Mouse (Mus musculus) hindbrain, embryonic 16.5 days (tissue): ENCODE measurements around the gene Tfdp2. TPM values are rescaled to one million over a fixed set of nuclear protein-coding genes. Genes with fewer than 3 reads are reported as not detected.
"Not testable (repeated sequence)": the region's sequence is repeated elsewhere in the genome, so short reads cannot be mapped to it uniquely, and the experiment has no call there.

ENCODE experiments used
- ATAC-seq: fragments of 200-750 bp; cut with Nextera tagmentation; 2 replicates; pipeline ENCODE4 v1.8.0; 2017; ENCODE audit warnings: moderate TSS enrichment, moderate library complexity
- H3K27ac ChIP-seq: fragments of 300-500 bp; sonication (generic); 2 replicates; pipeline ENCODE4 v1.5.1; 2014; ENCODE audit warnings: low read depth, mild to moderate bottlenecking, control low read depth, low read length, moderate library complexity
- H3K27me3 ChIP-seq: fragments of 300-500 bp; sonication (generic); replicated peaks from 2 replicates; pipeline ENCODE4 v1.6.1; 2014; ENCODE audit warnings: low read length; ENCODE audit not compliant: control insufficient read depth, insufficient read depth
- H3K36me3 ChIP-seq: fragments of 300-500 bp; sonication (generic); 2 replicates; pipeline ENCODE4 v1.6.1; 2014; ENCODE audit warnings: mild to moderate bottlenecking, low read length, moderate library complexity, mixed read lengths; ENCODE audit not compliant: control insufficient read depth, insufficient read depth
- H3K4me1 ChIP-seq: fragments of 300-500 bp; sonication (generic); 2 replicates; pipeline ENCODE4 v1.6.1; 2014; ENCODE audit warnings: low read depth, low read length; ENCODE audit not compliant: control insufficient read depth, insufficient read depth
- H3K4me2 ChIP-seq: fragments of 300-500 bp; sonication (generic); 2 replicates; pipeline ENCODE4 v1.6.1; 2014; ENCODE audit warnings: mild to moderate bottlenecking, low read length, control low read depth, moderate library complexity
- H3K4me3 ChIP-seq: fragments of 300-500 bp; sonication (generic); 2 replicates; pipeline ENCODE4 v1.5.1; 2014; ENCODE audit warnings: mild to moderate bottlenecking, low read length, control low read depth, moderate library complexity
- H3K9ac ChIP-seq: fragments of 300-500 bp; sonication (generic); 2 replicates; pipeline ENCODE4 v1.6.1; 2014; ENCODE audit warnings: low read depth, mild to moderate bottlenecking, control low read depth, low read length, moderate library complexity
- H3K9me3 ChIP-seq: fragments of 300-500 bp; sonication (generic); 2 replicates; pipeline ENCODE4 v1.6.1; 2014; ENCODE audit warnings: mild to moderate bottlenecking, low read length, moderate library complexity; ENCODE audit not compliant: control insufficient read depth
- WGBS: fragments of 180-500 bp; shearing (Covaris S2); extraction: QIAGEN DNeasy Blood & Tissue Kit; methylation state at CpG from one replicate; pipeline ENCODE4 v1.1.7; 2014; 5-methylcytosine and 5-hydroxymethylcytosine counted together
- polyA plus RNA-seq: library from polyadenylated mRNA; unstranded; fragments of >200 nt; fragmentation: Nextera tagmentation; extraction: Ambion mirVana; gene quantifications from 2 replicates; pipeline ENCODE4 v1.2.1, GENCODE M21; 2015

The Tfdp2 gene
- 14.9 and 17.1 TPM in 2 replicates for polyA plus RNA-seq

DNA sequence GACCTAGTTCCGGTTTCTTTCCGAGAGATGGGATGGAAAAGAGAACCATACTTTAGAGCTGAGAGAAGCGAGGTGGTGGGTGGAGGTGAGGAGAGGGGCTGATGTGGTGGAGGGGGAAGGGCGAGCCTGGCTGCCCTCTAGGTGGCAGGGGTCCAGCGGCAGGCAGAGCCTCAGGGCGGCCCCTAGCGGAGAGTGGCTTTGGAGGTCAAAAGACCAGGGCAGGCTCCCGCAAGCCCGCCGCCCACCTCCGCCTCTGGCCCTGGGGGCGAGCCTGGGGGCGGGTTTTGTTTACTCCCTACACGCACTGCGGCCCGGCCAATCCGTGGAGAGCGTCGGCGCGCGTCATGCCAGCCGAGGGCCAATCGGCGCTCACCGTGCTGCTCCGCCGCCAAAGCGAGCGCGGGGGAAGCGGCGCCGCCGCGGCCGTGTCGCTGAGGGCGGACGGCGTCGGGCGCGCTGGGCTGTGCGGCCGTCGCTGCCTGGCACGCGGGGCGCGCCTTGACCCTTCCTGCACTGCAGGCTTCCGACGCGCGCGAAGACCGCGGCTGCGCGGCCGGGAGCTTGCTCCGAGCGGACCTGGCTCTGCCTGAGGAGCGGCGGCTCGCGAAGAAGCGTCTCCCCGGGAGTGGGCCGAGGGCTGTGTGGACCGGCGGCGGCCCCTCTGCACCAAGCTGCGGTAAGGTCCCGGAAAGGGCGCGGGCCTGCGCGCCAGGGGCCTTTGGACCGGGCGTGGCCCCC, at the start of gene Tfdp2:
TSS of gene Tfdp2 (plus strand) at position 391 of the 738 bp plus-strand sequence.
- Histone ChIP-seq H3K27ac (peak within 1 kb of the TSS; percentile 74; the same call in 1 of the 2 replicates), H3K9me3 (no peaks in the 10 kb centered on the region), H3K27me3 (no peaks in the 10 kb centered on the region), H3K4me1 (peaks cover 13% of the 10 kb centered on the region), H3K9ac (peak within 1 kb of the TSS; percentile 67), H3K4me3 (peak within 1 kb of the TSS; percentile 74), H3K4me2 (peak within 1 kb of the TSS; percentile 74), H3K36me3 (no peaks in the 10 kb centered on the region)
- WGBS = 0% methylated on average over 73 of the region's 81 CpGs
- peak; percentile 100 for ATAC-seq

DNA sequence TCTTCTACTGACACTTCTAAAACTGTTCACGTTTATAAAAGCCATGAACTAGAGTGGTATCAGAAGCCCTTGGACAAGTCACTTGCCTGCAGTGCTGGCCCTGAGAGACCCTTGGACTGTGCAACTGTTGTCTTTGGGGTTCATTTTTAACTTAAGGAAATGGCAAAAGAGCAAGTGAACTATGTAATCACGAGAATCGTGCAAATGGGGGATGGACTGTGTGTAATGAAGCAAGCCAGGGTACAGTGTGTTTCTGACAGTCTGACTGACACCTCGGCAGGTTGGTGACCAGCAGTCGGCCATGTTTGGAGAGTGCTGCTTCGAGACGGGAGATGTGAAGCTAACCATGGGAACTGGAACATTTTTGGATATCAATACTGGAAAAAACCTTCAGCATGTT, 43.3 kb upstream of the Tfdp2 start:
- Histone ChIP-seq H3K9ac (no peak overlapping the region), H3K9me3 (no peaks in the 10 kb centered on the region), H3K27me3 (no peaks in the 10 kb centered on the region), H3K4me3 (no peak overlapping the region), H3K4me1 (no peaks in the 10 kb centered on the region), H3K36me3 (peaks cover 4% of the 10 kb centered on the region), H3K4me2 (no peak overlapping the region), H3K27ac (no peak overlapping the region)
- ATAC-seq = no peak
- 94% methylated on average over 7 of the region's 7 CpGs for WGBS

DNA sequence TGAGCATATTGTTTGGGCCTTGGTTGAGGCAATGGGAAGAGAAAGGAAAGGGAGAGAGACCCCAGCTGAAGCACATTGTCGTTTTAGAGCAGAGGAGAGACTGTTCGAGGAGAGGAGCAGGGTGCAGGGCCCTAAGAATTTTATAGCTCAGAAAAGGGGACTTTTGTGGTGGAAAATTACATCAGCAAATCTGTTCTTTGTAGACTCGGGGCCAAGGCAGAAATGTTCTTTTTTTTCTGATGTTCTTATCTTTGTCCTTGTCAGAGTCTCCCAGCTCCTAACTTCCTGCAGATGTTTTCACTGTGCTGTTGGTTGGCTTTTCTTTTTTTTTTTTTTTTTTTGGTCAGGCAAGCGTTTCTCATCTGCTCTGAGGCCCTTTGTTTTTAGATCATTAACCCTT, 37.6 kb upstream of the Tfdp2 start:
- Histone ChIP-seq H3K36me3 (peaks cover 4% of the 10 kb centered on the region; the same call in 1 of the 2 replicates), H3K27ac (no peak overlapping the region), H3K9ac (no peak overlapping the region), H3K27me3 (no peaks in the 10 kb centered on the region), H3K4me1 (no peaks in the 10 kb centered on the region), H3K4me3 (no peak overlapping the region), H3K9me3 (no peaks in the 10 kb centered on the region), H3K4me2 (no peak overlapping the region)
- ATAC-seq = no peak
- WGBS = 58% methylated on average over 4 of the region's 4 CpGs

- H3K4me1 ChIP-seq = no peaks in the 10 kb centered on the region
- no peak overlapping the region for H3K9ac ChIP-seq
- no peak overlapping the region for H3K4me3 ChIP-seq
- WGBS = 86% methylated on average over 3 of the region's 3 CpGs
- H3K9me3 ChIP-seq = no peaks in the 10 kb centered on the region
- peaks cover 4% of the 10 kb centered on the region; the same call in 1 of the 2 replicates for H3K36me3 ChIP-seq
- no peak for ATAC-seq
- no peaks in the 10 kb centered on the region for H3K27me3 ChIP-seq
- no peak overlapping the region for H3K4me2 ChIP-seq
- no peak overlapping the region for H3K27ac ChIP-seq
Observed at GRCm38 (mm10) chr9:96159047-96159446, 37.0 kb upstream of the Tfdp2 start.

DNA sequence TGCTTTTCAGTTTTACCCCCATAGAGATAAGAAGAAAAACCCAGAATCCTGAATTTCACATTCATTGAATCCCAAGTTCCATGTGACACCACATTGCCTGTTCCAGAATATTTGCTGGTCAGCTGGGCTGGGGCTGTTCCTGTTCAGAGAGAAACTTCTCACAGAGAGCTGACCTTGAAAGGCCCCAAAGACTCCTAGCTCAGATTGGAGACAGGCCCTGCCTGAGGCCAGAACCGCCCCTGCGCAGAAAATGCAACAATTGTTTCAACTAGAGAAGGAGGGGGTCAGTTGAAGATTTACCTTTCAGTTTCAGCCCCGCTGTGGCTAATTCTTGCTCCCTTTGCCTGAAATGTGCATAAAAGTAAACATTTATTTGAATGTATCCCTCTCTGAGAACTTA, 35.3 kb upstream of the Tfdp2 start:
- Histone ChIP-seq H3K27ac (no peak overlapping the region), H3K9ac (no peak overlapping the region), H3K4me2 (no peak overlapping the region), H3K27me3 (no peaks in the 10 kb centered on the region), H3K4me1 (no peaks in the 10 kb centered on the region), H3K4me3 (no peak overlapping the region), H3K36me3 (no peaks in the 10 kb centered on the region), H3K9me3 (no peaks in the 10 kb centered on the region)
- WGBS = 93% methylated on average over 3 of the region's 3 CpGs
- ATAC-seq = no peak

DNA sequence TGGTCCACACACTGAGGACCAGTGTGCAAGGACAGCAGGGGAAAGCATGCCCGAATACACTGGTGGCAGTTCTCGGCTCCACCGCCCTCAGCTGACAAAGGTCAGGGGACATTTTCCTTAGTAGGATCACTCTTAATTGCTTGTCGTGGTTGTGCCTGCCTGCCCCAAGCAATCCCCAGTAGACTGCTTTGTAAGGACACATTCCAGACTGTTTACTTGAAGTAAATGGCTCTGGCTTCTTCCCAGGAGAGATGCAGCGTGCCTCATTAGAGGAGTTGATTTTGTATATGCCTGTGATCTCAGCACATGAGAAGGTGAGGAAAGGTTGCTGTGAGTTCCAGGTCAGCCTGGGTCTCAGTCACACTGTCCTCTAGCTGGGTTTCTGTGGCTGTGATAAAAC, 33.7 kb upstream of the Tfdp2 start:
- no peak for ATAC-seq
- WGBS = 79% methylated on average over 5 of the region's 5 CpGs
- Histone ChIP-seq H3K4me2 (no peak overlapping the region), H3K36me3 (no peaks in the 10 kb centered on the region), H3K4me1 (no peaks in the 10 kb centered on the region), H3K27me3 (no peaks in the 10 kb centered on the region), H3K4me3 (no peak overlapping the region), H3K9ac (no peak overlapping the region), H3K9me3 (no peaks in the 10 kb centered on the region), H3K27ac (no peak overlapping the region)

DNA sequence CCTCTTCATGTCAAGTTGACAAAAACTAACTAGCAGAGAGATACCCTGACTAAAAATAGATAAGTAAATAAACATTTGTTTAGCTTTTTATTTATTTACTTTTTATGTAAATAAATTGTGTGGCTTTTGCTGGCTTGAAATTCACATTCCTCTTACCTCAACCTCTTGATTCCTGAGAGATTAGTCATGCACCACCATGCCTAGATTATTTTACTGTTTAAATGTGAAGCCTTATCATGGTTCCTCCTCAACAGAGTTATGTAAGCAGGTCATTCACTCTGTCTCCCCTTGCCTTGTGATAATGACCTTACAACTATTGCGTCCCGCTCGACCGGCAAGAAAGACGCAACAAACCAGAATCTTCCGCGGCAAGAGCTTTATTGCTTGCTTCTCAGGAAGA, 32.6 kb upstream of the Tfdp2 start:
- no peak overlapping the region for H3K27ac ChIP-seq
- 96% methylated on average over 7 of the region's 7 CpGs for WGBS
- no peak for ATAC-seq
- H3K36me3 ChIP-seq = no peaks in the 10 kb centered on the region
- no peaks in the 10 kb centered on the region for H3K27me3 ChIP-seq
- no peak overlapping the region for H3K4me3 ChIP-seq
- H3K4me1 ChIP-seq = no peaks in the 10 kb centered on the region
- no peak overlapping the region for H3K4me2 ChIP-seq
- no peak overlapping the region for H3K9ac ChIP-seq
- no peaks in the 10 kb centered on the region for H3K9me3 ChIP-seq

GRCm38 (mm10) chr9:96163983-96164382, 32.1 kb upstream of the Tfdp2 start:
- ATAC-seq = not testable (repeated sequence)

GRCm38 (mm10) chr9:96167168-96167585, 28.9 kb upstream of the Tfdp2 start:
- no peaks in the 10 kb centered on the region for H3K4me1 ChIP-seq
- no peak for ATAC-seq
- 14% methylated on average over 5 of the region's 5 CpGs for WGBS

More at GRCm38 (mm10) chr9:96163983-96164382, 32.1 kb upstream of the Tfdp2 start:
- not testable (repeated sequence) for H3K4me2 ChIP-seq, H3K9me3 ChIP-seq, H3K9ac ChIP-seq, H3K4me3 ChIP-seq, H3K27ac ChIP-seq, H3K27me3 ChIP-seq, H3K36me3 ChIP-seq, H3K4me1 ChIP-seq
- 98% methylated on average over 13 of the region's 15 CpGs for WGBS

More at GRCm38 (mm10) chr9:96167168-96167585, 28.9 kb upstream of the Tfdp2 start:
- no peaks in the 10 kb centered on the region for H3K36me3 ChIP-seq
- H3K27ac ChIP-seq = no peak overlapping the region
- H3K4me3 ChIP-seq = no peak overlapping the region
- no peaks in the 10 kb centered on the region for H3K9me3 ChIP-seq
- H3K27me3 ChIP-seq = no peaks in the 10 kb centered on the region
- no peak overlapping the region for H3K4me2 ChIP-seq
- H3K9ac ChIP-seq = no peak overlapping the region
